Mouse (Mus musculus): ENCODE measurements around the gene Rdh16f1.

DNA sequence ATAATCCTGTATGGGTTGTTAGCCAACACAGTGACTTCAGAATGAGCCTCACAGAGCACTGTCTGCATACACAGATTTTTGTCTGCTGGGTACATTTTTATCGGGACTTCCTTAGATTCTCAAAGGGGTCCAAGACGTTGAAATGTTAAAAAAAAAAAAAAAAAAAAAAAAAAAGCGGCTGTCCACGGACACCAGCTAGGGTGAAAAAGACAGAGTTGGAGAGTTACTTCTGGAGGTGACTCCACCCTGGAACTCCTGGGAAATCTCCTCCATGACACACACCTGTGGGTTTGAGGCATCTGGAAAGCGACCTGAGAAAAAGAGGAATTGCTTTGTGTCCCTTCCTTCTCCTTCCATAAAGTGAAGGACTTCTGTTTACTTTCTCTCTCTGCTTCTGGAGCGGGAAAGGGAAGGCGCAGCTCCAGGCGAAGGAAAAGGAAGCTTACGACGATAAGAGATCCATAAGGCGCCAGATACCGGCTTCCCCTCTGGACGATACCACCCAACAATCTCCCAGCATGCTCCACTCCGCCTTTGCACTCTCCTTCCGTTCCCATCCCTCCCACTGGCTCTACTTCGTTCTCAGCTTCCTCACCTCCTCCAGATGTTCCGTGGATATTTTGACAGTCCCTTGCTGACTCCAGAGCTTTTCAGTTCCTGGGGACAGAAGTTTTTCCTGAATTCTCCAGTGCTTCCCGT is 3.7 kb upstream of the Rdh16f1 start:
- no peak for TF ChIP-seq MAX (IDR thresholded peaks at IDR 0.05; ENCODE audit: low read depth)
- TF ChIP-seq E2F4 (IDR thresholded peaks at IDR 0.05; ENCODE audit: insufficient read depth) = no peak
- TF ChIP-seq TCF12 (IDR thresholded peaks at IDR 0.05; ENCODE audit: insufficient read depth, poor library complexity, severe bottlenecking) = no peak
- no peak for TF ChIP-seq POLR2A (IDR thresholded peaks at IDR 0.05; ENCODE audit: insufficient read length, low read depth)

Data from myocyte (in vitro differentiated cells).